Mouse (Mus musculus): ENCODE measurements around the gene Gfod2. TPM values are rescaled to one million over a fixed set of nuclear protein-coding genes. Genes with fewer than 3 reads are reported as not detected.

Gfod2 gene
- polyA plus RNA-seq, 1 experiment from 2014 or later: 57.1 TPM

DNA sequence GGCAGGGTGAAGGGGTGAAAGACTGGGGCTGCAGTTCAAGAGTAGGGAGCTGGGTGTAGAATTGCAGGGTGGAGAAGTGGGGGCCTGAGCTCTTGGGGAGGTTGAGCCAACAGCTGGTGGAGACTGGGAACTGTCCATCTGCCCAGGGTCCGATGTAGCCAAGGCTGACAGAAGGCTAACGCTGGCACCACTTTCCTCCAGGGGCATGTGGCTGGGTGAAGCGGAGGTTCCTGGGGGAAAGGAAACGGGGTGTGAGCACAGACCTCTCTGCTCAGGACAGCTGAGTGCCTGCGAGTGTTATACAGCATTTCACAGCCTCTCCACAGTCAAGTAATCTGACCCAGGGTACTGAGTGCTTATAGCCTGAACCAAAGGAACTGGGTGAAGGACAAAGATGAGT lies 59.7 kb downstream of the Gfod2 start:
- no peak overlapping the region for H3K4me2 ChIP-seq
- H3K9me3 ChIP-seq: no peaks in the 10 kb centered on the region
- peaks cover 14% of the 10 kb centered on the region for H3K27me3 ChIP-seq
- no peak overlapping the region for H3K27ac ChIP-seq
- peaks cover 41% of the 10 kb centered on the region for H3K36me3 ChIP-seq (replicated peaks)
- WGBS: 91% methylated on average over 5 of the region's 5 CpGs
- no peak overlapping the region for H3K9ac ChIP-seq
- no peak overlapping the region for H3K4me3 ChIP-seq (replicated peaks)
- peaks cover 41% of the 10 kb centered on the region for H3K4me1 ChIP-seq
- ATAC-seq (ENCODE audit: low FRiP score): no peak

DNA sequence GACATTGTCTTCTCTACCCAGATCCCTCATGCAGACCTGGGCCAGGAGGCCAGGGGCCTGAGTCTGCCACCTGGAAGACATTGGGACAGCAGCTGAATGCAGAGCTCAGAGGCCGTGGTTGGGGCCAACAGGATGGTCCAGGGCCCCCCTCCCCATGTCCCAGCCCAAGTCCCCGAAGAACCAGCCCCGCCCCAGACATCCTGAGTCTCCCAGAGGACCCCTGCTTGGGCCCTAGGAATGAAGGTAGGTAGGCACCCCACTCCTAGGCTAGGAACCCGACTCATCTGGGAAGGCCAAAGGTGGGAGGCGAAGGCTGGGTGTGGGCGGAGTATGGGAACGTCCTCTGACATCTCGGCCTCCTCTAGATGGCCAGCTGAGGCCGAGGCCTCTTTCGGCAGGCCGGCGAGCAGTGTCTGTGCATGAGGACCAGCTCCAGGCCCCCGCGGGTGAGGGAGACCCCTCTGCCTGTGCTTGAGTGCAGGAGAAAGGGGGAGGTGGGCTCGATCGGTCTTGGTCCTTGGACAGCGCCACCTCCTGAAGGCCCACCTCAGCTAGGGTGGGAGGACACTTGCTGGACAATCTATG lies 61.2 kb downstream of the Gfod2 start:
- WGBS: 92% methylated on average over 17 of the region's 17 CpGs

DNA sequence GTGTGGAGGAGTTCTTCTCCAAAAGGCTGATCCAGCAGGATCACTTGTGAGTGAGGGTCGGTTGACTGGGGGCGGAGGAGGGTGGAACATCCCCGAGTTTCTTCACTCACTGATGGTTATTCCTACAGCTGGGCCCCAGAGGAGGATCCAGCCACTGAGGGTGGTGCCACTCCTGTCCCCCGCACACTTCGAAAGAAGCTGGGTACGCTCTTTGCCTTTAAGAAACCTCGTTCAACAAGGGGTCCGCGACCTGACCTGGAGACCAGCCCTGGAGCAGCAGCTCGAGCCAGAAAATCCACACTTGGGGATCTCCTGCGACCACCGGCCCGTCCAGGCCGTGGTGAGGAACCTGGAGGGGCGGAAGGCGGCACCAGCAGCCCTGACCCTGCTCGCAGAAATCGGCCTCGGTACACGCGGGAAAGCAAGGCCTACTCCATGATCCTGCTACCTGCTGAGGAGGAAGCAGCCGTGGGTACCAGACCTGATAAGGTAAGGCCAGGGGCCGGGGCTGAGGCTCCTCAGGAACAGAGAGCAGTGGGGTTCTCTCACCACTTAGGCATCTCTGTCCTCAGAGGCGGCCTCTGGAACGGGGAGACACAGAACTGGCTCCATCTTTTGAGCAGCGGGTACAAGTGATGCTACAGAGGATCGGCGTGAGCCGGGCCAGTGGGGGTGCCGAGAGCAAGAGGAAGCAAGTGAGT lies 63.2 kb downstream of the Gfod2 start:
- ATAC-seq (ENCODE audit: low FRiP score): no peak
- Histone ChIP-seq H3K9me3 (no peaks in the 10 kb centered on the region), H3K27me3 (peaks cover 14% of the 10 kb centered on the region), H3K4me2 (peak overlapping the region; percentile 69; the same call in 1 of the 2 replicates), H3K27ac (no peak overlapping the region), H3K36me3 (replicated peaks) (peaks cover 28% of the 10 kb centered on the region), H3K4me1 (peaks cover 29% of the 10 kb centered on the region), H3K9ac (no peak overlapping the region), H3K4me3 (replicated peaks) (0 out of 2 replicates have a peak overlapping the region, but pooled peaks have one; percentile 45)
- 81% methylated on average over 30 of the region's 30 CpGs for WGBS

More for the DNA sequence above, 61.2 kb downstream of the Gfod2 start:
- Histone ChIP-seq H3K4me3 (replicated peaks) (no peak overlapping the region), H3K36me3 (replicated peaks) (peaks cover 28% of the 10 kb centered on the region), H3K27ac (no peak overlapping the region), H3K4me1 (peaks cover 39% of the 10 kb centered on the region), H3K27me3 (peaks cover 14% of the 10 kb centered on the region), H3K4me2 (no peak overlapping the region), H3K9me3 (no peaks in the 10 kb centered on the region), H3K9ac (no peak overlapping the region)
- ATAC-seq (ENCODE audit: low FRiP score): no peak

DNA sequence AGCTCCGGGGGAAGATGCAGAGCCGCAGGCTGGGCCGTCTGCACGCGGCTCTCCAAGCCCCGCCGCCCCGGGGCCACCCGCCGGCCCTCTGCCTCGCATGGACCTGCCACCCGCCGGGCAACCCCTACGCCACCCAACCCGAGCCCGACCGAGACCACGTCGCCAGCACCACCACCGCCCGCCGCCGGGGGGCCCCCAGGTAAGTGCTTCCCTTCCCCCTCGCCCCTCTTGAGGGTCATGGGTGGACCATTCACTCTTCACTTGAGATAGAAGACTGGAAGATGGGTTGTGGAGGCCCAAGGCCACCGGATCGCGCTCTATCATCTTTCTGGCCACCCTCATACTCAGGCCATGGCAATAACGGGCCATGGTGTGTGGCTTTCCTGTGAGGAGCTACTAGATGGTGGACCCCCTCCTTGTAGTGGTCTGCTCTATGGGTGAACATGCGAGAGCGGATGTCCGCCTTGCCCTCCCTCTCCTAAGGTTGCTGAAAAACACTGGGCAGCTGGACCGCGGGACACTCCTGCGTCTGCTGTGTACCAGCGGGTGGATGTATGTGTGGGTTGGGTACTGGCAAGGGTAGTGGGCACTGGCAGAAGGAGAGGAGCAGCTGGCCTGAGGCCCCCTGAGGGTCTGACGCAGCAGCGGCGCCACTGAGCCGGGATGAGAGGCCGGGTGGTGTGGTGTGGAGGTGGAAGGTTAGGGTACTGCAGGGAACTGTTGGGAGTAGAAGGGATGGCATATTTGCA lies 64.2 kb downstream of the Gfod2 start:
- peak overlapping the region; percentile 46 for H3K9ac ChIP-seq
- H3K27ac ChIP-seq: peak overlapping the region; percentile 43; the same call in 1 of the 2 replicates
- no peaks in the 10 kb centered on the region for H3K9me3 ChIP-seq
- peaks cover 19% of the 10 kb centered on the region for H3K4me1 ChIP-seq
- WGBS: 7% methylated on average over 39 of the region's 40 CpGs
- peak; percentile 56 for ATAC-seq (ENCODE audit: low FRiP score)
- H3K36me3 ChIP-seq (replicated peaks): peaks cover 28% of the 10 kb centered on the region
- peak overlapping the region; percentile 69 for H3K4me2 ChIP-seq
- H3K27me3 ChIP-seq: peaks cover 14% of the 10 kb centered on the region
- H3K4me3 ChIP-seq (replicated peaks): peak overlapping the region; percentile 45

DNA sequence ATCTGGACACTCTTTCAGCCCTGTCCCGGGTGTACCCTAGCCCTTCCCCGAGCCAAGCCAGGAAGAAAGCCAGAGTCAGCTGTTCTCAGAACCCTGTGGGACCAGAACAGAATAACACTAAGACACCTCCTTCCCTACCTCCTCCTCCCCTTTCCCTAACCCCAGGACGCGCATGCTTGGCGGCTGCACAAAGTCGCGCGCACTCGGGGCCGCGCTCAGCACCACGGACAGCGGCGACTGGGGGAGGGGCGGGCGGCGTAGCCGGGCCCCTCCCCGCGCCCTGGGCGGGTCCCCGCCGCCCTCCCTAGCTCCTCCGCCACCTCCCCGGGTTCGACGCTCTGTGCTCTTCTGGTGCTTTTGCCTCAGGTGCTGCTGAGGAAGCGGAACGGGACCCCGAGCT lies 64.8 kb downstream of the Gfod2 start:
- Histone ChIP-seq H3K4me1 (peaks cover 19% of the 10 kb centered on the region), H3K4me3 (replicated peaks) (peak overlapping the region; percentile 45), H3K27ac (peak overlapping the region; percentile 43; the same call in 1 of the 2 replicates), H3K4me2 (peak overlapping the region; percentile 69), H3K27me3 (peaks cover 14% of the 10 kb centered on the region), H3K9ac (peak overlapping the region; percentile 46), H3K36me3 (replicated peaks) (peaks cover 25% of the 10 kb centered on the region), H3K9me3 (no peaks in the 10 kb centered on the region)
- WGBS: 3% methylated on average over 30 of the region's 30 CpGs
- ATAC-seq (ENCODE audit: low FRiP score): peak; percentile 74

DNA sequence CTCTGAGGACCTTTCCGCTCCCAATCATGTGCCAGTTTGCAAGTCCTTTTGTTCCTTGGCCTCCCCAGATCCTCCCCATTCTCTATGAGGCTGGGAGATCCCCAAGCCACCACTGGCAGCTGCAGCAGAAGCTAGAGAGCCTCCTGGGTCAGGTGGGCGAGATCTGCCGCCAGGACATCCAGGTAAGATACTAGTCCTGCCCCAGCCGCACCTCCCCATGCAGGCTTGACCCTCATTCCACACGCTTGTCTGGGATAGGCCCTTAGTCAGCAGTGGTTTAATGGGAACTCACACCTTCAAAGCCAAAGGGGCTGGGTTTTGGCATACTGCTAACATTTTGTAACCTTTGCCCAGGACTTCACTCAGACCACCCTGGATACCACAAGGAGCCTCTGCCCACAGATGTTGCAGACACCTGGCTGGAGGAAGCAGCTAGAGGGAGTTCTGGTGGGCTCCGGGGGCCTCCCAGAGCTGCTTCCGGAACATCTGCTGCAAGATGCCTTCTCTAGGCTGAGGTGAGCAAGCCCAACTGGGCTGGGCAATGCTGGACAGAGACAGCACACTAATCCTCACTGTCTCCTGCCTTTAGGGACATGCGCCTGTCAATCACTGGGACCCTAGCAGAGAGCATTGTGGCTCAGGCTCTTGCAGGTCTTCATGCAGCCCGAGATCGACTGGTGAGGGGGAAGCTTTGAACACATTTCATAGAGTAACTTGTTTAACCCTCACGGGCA lies 65.8 kb downstream of the Gfod2 start:
- Histone ChIP-seq H3K9ac (no peak overlapping the region), H3K4me3 (replicated peaks) (no peak overlapping the region), H3K4me2 (no peak overlapping the region), H3K4me1 (peaks cover 19% of the 10 kb centered on the region), H3K27ac (no peak overlapping the region), H3K9me3 (no peaks in the 10 kb centered on the region), H3K27me3 (peaks cover 14% of the 10 kb centered on the region), H3K36me3 (replicated peaks) (peaks cover 14% of the 10 kb centered on the region)
- WGBS: 93% methylated on average over 11 of the region's 11 CpGs
- ATAC-seq (ENCODE audit: low FRiP score): no peak

DNA sequence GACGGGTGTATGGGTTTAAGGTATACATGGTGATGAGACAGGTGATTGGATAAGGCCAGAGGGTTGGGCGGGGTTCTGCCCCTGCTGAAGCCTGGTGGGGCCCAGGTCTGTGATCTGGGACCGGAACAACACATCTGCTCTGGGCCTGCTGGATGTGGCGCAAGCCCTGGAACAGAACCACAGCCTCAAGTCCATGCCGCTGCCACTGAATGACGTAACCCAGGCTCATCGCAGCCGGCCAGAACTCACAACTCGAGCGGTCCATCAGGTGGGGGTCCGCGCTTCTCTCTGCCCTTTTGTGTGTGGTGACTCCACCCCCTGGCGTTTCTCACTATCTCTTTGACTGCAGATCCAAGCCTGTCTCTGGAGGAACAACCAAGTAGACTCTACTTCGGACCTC lies 67.5 kb downstream of the Gfod2 start:
- no peak overlapping the region for H3K27ac ChIP-seq
- H3K27me3 ChIP-seq: peaks cover 14% of the 10 kb centered on the region
- peaks cover 19% of the 10 kb centered on the region for H3K4me1 ChIP-seq
- H3K36me3 ChIP-seq (replicated peaks): no peaks in the 10 kb centered on the region
- H3K9ac ChIP-seq: no peak overlapping the region
- H3K9me3 ChIP-seq: no peaks in the 10 kb centered on the region
- H3K4me3 ChIP-seq (replicated peaks): no peak overlapping the region
- no peak for ATAC-seq (ENCODE audit: low FRiP score)
- no peak overlapping the region for H3K4me2 ChIP-seq
- 82% methylated on average over 14 of the region's 14 CpGs for WGBS

DNA sequence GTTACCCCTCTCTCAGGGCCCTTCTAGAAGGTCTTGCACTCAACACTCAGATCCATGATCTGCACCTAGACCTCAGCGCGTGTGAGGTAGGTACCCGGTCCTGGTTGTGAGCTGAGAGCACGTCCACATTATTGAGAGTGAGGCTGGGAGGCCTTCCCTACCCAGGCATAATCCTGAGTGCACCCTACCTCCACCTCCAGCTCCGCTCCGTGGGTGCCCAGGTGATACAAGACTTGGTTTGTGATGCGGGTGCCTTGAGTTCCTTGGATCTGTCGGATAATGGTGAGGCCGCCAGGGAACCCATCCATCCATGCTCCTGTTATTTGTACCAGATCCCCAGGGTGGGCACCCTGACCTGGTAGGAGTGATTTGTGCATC lies 68.5 kb downstream of the Gfod2 start:
- Histone ChIP-seq H3K4me2 (no peak overlapping the region), H3K27me3 (peaks cover 9% of the 10 kb centered on the region), H3K27ac (no peak overlapping the region), H3K4me3 (replicated peaks) (no peak overlapping the region), H3K36me3 (replicated peaks) (no peaks in the 10 kb centered on the region), H3K9me3 (no peaks in the 10 kb centered on the region), H3K9ac (no peak overlapping the region), H3K4me1 (peaks cover 14% of the 10 kb centered on the region)
- 84% methylated on average over 9 of the region's 9 CpGs for WGBS
- no peak for ATAC-seq (ENCODE audit: low FRiP score)

DNA sequence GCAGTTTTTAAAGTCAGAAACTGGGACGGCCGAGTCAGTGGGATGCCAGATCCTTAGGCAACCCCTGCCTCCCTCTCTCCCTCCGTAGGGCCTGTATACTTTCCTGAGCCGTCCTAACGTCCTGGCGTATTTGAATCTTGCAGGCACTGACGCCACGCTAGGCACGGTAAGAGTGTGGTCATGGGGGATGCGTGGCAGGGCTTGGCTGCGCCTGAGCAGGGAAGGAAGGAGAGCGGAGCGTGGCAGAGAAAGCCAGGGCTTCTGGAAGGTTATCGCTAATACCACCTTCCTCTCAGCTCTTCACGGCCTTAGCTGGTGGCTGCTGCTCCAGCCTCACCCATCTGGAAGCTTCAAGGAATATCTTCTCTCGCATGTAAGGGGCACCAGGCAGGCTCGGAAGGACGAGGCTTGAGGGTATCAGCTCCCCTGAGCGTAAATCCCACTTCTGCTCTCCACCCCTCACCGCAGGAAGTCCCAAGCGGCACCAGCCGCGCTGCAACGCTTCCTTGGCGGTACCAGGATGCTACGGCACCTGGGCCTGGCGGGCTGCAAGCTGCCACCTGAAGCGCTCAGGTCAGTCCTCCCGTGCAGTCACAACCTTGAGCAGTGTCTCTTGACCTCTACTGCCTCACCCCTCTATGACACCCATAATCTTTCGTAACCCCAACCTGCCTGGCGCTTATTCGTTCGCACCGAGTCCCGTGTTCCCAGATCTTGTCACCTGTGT lies 69.0 kb downstream of the Gfod2 start:
- no peak overlapping the region for H3K9ac ChIP-seq
- peaks cover 3% of the 10 kb centered on the region for H3K27me3 ChIP-seq
- H3K4me1 ChIP-seq: peaks cover 8% of the 10 kb centered on the region
- no peaks in the 10 kb centered on the region for H3K36me3 ChIP-seq (replicated peaks)
- no peak overlapping the region for H3K4me2 ChIP-seq
- no peaks in the 10 kb centered on the region for H3K9me3 ChIP-seq
- H3K27ac ChIP-seq: no peak overlapping the region
- no peak for ATAC-seq (ENCODE audit: low FRiP score)
- 65% methylated on average over 35 of the region's 35 CpGs for WGBS
- no peak overlapping the region for H3K4me3 ChIP-seq (replicated peaks)

DNA sequence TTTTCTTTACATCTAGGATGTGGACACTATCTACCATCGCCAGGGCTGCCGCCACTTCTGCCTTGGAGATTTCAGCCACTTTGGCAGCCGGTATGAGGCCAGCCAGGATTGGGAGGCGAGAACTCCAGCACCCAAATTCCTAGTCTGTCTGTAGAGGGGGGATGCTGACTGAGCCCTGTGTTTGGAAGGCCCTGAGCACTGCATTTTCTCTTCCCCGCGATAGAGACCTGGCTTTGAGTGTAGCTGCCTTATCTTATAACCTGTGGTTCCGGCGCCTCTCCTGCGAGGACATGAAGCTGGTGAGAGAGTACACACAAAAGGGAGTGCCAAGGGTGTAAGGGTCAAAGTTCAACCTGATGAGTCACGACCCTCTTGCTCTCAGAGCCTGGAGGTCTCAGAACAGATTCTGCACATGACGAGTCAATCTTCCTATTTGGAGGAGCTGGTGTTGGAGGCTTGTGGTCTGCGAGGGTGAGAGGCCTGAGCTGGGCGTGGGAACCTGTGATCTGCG lies 70.2 kb downstream of the Gfod2 start:
- ATAC-seq (ENCODE audit: low FRiP score): no peak
- Histone ChIP-seq H3K27ac (no peak overlapping the region), H3K36me3 (replicated peaks) (peaks cover 11% of the 10 kb centered on the region), H3K4me3 (replicated peaks) (no peak overlapping the region), H3K27me3 (no peaks in the 10 kb centered on the region), H3K4me2 (no peak overlapping the region), H3K9ac (no peak overlapping the region), H3K9me3 (no peaks in the 10 kb centered on the region), H3K4me1 (no peaks in the 10 kb centered on the region)
- 78% methylated on average over 14 of the region's 14 CpGs for WGBS

DNA sequence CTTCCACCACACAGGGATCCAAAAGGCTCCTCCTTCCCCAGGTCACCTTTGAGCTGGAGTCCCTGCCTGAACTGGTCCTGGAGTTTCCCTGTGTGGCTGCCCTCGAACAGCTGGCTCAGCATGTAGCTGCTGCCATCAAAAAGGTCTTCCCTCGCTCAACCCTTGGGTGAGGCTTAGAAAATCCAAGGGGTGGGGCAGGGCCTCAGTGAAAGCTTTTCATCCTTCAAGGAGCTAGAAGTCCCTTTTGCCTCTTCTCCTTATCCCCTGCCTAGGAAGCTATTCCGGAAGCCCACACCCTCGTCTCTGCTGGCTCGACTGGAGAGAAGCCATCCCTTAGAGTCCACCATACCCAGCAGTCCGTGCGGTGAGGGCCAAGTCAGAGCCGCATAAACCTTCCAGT lies 71.0 kb downstream of the Gfod2 start:
- Histone ChIP-seq H3K4me2 (no peak overlapping the region), H3K27ac (no peak overlapping the region), H3K36me3 (replicated peaks) (peaks cover 19% of the 10 kb centered on the region), H3K9ac (no peak overlapping the region), H3K4me1 (no peaks in the 10 kb centered on the region), H3K4me3 (replicated peaks) (no peak overlapping the region), H3K27me3 (no peaks in the 10 kb centered on the region), H3K9me3 (no peaks in the 10 kb centered on the region)
- WGBS: 62% methylated on average over 8 of the region's 8 CpGs
- ATAC-seq (ENCODE audit: low FRiP score): no peak
